Mouse (Mus musculus): ENCODE measurements around the gene Hspb1. TPM values are rescaled to one million over a fixed set of nuclear protein-coding genes. Genes with fewer than 3 reads are reported as not detected.

The Hspb1 gene
- polyA plus RNA-seq, 1 experiment = 638 TPM

DNA sequence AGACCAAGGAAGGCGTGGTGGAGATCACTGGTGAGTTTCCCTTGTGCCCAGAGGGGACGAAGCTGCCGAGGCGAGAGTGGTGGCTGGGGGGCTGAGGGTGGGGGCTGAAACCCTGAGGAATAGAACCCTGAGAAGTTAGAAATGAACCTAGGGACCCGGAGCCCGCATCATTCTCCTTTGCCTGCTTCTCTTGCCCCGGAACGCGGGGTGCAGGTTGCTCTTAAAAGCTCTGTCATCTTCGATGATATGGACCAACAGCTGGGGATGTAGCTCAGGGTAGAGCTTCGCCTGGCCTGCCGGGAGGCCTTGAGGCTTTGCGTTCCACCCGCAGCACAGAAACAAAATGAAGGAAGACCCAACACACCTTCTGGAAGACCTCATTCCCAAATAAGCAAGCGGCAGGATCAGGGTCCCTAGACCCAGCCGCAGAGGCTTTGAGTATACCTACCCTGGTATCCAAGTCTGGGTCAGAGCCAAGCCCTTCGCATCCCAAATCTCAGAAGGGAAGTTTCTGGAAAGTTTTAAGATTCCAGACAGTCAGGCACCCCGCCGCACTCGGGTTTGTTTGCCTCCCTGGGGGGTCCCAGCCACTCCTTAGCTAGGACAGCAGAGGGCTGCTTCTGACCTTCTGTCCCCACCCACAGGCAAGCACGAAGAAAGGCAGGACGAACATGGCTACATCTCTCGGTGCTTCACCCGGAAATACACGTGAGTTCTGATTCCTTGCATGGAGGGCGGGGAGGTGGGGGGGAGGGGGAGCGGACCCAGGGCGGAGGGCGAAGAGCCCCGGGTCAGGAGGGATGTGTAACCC is 891 bp downstream of the Hspb1 start:
- Histone ChIP-seq H3K4me3 (ENCODE audit: insufficient read depth, poor library complexity, severe bottlenecking) (peak overlapping the region; percentile 65), H3ac (ENCODE audit: control insufficient read depth, insufficient read length, low read depth) (peak overlapping the region; percentile 83), H3K36me3 (ENCODE audit: control insufficient read depth, insufficient read depth) (no peaks in the 10 kb centered on the region), H3K27me3 (ENCODE audit: control insufficient read depth, insufficient read depth, insufficient read length) (no peaks in the 10 kb centered on the region), H3K79me3 (ENCODE audit: low read depth) (peaks cover 7% of the 10 kb centered on the region), H3K79me2 (ENCODE audit: control insufficient read depth, insufficient read depth) (peaks cover 11% of the 10 kb centered on the region)
- TF ChIP-seq MYOD1 (IDR thresholded peaks at IDR 0.05; ENCODE audit: control insufficient read depth, insufficient read length, low read depth) = peak; percentile 82
- TF ChIP-seq CEBPB (IDR thresholded peaks at IDR 0.05; ENCODE audit: low read depth) = no peak
- no peak for TF ChIP-seq CTCF (IDR thresholded peaks at IDR 0.05; ENCODE audit: control insufficient read depth, insufficient read depth, insufficient read length)
- no peak for TF ChIP-seq MYOG (IDR thresholded peaks at IDR 0.05; ENCODE audit: control insufficient read depth, extremely low read depth, insufficient read length)
- TF ChIP-seq FOSL1 (IDR thresholded peaks at IDR 0.05; ENCODE audit: insufficient read depth, low read length, poor library complexity, severe bottlenecking) = no peak

DNA sequence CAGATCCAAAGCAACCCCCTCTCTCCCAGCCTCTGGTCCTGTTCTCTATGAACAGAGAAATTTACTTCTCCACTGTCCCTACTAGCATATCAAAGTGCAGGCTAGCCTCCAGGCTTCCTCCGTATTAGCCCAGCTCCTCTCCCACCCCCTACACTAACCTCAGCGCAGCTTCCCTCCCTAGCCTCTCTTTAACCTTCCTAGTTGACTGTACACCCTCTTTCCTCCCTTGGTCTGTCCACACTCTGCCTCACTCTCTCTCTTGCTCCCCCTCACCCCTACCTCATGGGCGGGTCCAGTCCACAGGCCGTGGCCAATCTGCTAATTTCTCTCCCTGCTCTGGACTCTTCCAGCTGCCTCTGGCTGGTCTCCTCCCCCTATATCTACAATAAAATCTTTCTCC is 2.6 kb downstream of the Hspb1 start:
- no peak for TF ChIP-seq FOSL1 (IDR thresholded peaks at IDR 0.05; ENCODE audit: insufficient read depth, low read length, poor library complexity, severe bottlenecking)
- TF ChIP-seq CEBPB (IDR thresholded peaks at IDR 0.05; ENCODE audit: low read depth) = no peak
- no peak for TF ChIP-seq MYOD1 (IDR thresholded peaks at IDR 0.05; ENCODE audit: control insufficient read depth, insufficient read length, low read depth)
- no peak for TF ChIP-seq CTCF (IDR thresholded peaks at IDR 0.05; ENCODE audit: control insufficient read depth, insufficient read depth, insufficient read length)
- no peak for TF ChIP-seq MAX (IDR thresholded peaks at IDR 0.05)
- TF ChIP-seq USF1 (IDR thresholded peaks at IDR 0.05; ENCODE audit: low read depth) = no peak
- TF ChIP-seq MYOG (IDR thresholded peaks at IDR 0.05; ENCODE audit: control insufficient read depth, extremely low read depth, insufficient read length) = no peak
- Histone ChIP-seq H3K79me2 (ENCODE audit: control insufficient read depth, insufficient read depth) (peaks cover 11% of the 10 kb centered on the region), H3K27me3 (ENCODE audit: control insufficient read depth, insufficient read depth, insufficient read length) (no peaks in the 10 kb centered on the region), H3K79me3 (ENCODE audit: low read depth) (peaks cover 7% of the 10 kb centered on the region), H3K36me3 (ENCODE audit: control insufficient read depth, insufficient read depth) (no peaks in the 10 kb centered on the region), H3ac (ENCODE audit: control insufficient read depth, insufficient read length, low read depth) (no peak overlapping the region), H3K4me3 (ENCODE audit: insufficient read depth, poor library complexity, severe bottlenecking) (no peak overlapping the region)

DNA sequence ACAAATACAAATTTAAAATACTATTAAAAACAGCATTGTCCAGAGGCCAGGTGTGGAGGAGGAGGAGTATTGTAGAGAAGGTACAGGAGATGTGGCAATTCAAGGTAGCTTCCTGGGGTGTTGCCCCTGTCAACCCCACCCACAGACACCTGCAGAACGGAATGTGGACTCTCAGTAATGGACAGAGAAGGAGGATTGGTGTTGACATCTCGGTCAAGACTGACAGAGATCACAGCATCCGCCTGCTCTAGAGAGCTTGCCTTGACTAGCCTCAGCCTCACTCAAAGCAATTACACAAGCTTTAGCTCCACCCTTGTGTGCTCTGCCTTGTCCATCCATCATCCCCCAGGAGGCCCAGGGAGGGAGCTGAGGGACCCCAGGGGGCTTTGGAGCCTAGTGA is 3.2 kb downstream of the Hspb1 start:
- Histone ChIP-seq H3K79me3 (ENCODE audit: low read depth) (peaks cover 7% of the 10 kb centered on the region), H3K79me2 (ENCODE audit: control insufficient read depth, insufficient read depth) (peaks cover 11% of the 10 kb centered on the region), H3K36me3 (ENCODE audit: control insufficient read depth, insufficient read depth) (no peaks in the 10 kb centered on the region), H3K4me3 (ENCODE audit: insufficient read depth, poor library complexity, severe bottlenecking) (no peak overlapping the region), H3ac (ENCODE audit: control insufficient read depth, insufficient read length, low read depth) (no peak overlapping the region), H3K27me3 (ENCODE audit: control insufficient read depth, insufficient read depth, insufficient read length) (no peaks in the 10 kb centered on the region)
- no peak for TF ChIP-seq USF1 (IDR thresholded peaks at IDR 0.05; ENCODE audit: low read depth)
- TF ChIP-seq MYOD1 (IDR thresholded peaks at IDR 0.05; ENCODE audit: control insufficient read depth, insufficient read length, low read depth) = no peak

DNA sequence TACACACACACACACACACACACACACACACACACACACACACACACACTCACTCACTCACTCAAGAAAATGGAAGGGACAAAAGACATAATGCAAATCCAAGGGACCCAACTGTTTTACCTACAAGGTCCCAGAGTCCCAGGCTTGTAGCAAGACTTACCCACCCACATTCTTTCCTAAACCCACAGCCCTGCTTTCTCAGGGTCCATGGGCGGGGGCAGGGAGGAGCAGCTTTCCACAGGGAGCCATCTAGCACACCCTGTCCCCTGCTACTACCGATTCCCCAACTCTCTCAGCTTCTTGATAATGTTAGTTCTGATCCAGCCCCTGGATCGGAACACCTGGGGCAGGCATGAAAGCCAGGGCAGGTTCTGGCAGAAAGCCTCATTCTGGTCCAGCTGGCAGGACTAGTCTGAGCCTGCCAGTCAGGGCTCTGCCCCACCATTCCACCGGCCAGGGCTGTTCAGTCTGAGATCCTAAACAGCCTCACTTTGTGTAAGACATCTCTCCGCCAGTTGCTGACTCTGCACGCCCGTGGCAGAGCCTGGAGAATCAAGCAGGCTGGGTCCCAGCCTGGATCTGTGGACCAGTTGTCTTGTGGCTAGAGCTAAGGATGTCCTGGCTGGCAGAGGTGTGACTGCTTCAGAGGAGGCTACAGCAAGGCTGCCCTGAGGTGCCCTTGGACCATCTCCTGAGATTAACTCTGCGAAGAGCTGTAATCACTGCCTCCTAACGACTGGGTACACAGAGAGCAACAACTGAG is 5.1 kb downstream of the Hspb1 start:
- Histone ChIP-seq H3K79me2 (ENCODE audit: control insufficient read depth, insufficient read depth) (peaks cover 11% of the 10 kb centered on the region), H3ac (ENCODE audit: control insufficient read depth, insufficient read length, low read depth) (no peak overlapping the region), H3K79me3 (ENCODE audit: low read depth) (peaks cover 7% of the 10 kb centered on the region), H3K36me3 (ENCODE audit: control insufficient read depth, insufficient read depth) (no peaks in the 10 kb centered on the region), H3K4me3 (ENCODE audit: insufficient read depth, poor library complexity, severe bottlenecking) (no peak overlapping the region), H3K27me3 (ENCODE audit: control insufficient read depth, insufficient read depth, insufficient read length) (no peaks in the 10 kb centered on the region)
- TF ChIP-seq CEBPB (IDR thresholded peaks at IDR 0.05; ENCODE audit: low read depth) (no peak), CTCF (IDR thresholded peaks at IDR 0.05; ENCODE audit: control insufficient read depth, insufficient read depth, insufficient read length) (no peak), MAX (IDR thresholded peaks at IDR 0.05) (no peak), MYOD1 (IDR thresholded peaks at IDR 0.05; ENCODE audit: control insufficient read depth, insufficient read length, low read depth) (no peak), FOSL1 (IDR thresholded peaks at IDR 0.05; ENCODE audit: insufficient read depth, low read length, poor library complexity, severe bottlenecking) (no peak), USF1 (IDR thresholded peaks at IDR 0.05; ENCODE audit: low read depth) (no peak), MYOG (IDR thresholded peaks at IDR 0.05; ENCODE audit: control insufficient read depth, extremely low read depth, insufficient read length) (no peak)

DNA sequence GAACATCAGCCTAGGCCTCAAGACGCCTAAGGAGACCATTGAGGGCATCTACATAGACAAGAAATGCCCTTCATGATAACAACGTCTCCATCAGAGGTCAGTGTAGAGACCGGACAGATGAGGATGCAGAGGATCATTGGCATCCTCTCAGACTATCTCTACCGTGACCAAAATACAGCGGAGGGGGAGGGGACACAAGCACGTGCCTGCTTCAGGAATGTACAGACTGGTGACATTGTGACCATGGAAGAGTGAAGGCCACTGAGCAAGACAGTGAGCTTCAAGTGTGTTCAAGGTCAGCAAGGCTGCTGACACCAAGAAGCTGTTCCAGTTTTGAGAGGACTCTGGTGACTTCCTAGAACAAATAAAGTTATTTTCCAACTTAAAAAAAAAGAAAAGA is 7.2 kb downstream of the Hspb1 start:
- Histone ChIP-seq H3K4me3 (ENCODE audit: insufficient read depth, poor library complexity, severe bottlenecking) (no peak overlapping the region), H3K79me2 (ENCODE audit: control insufficient read depth, insufficient read depth) (no peaks in the 10 kb centered on the region), H3ac (ENCODE audit: control insufficient read depth, insufficient read length, low read depth) (no peak overlapping the region), H3K36me3 (ENCODE audit: control insufficient read depth, insufficient read depth) (no peaks in the 10 kb centered on the region), H3K27me3 (ENCODE audit: control insufficient read depth, insufficient read depth, insufficient read length) (no peaks in the 10 kb centered on the region), H3K79me3 (ENCODE audit: low read depth) (no peaks in the 10 kb centered on the region)
- TF ChIP-seq FOSL1 (IDR thresholded peaks at IDR 0.05; ENCODE audit: insufficient read depth, low read length, poor library complexity, severe bottlenecking) = no peak
- TF ChIP-seq CEBPB (IDR thresholded peaks at IDR 0.05; ENCODE audit: low read depth) = no peak

DNA sequence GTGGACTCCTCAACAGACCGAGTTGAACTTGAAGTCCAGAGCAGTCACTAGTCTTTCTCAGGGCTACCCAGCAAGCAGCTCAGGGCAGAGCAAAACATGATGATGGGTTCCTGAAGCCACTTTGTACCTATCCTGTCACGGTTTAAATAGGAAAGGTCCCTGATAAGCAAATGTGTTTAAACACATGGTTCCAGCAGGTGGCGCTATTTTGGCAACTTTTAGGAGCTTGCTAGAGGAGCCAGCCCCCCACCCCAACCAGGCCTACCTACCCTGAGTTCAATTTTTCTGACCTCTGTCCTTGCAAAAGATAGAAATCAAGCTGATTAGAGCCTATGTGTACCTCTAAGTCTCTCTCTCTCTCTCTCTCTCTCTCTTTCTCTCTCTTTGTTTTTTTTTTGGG is 10.3 kb downstream of the Hspb1 start:
- H3K27me3 ChIP-seq (ENCODE audit: control insufficient read depth, insufficient read depth, insufficient read length) = no peaks in the 10 kb centered on the region
- TF ChIP-seq MYOD1 (IDR thresholded peaks at IDR 0.05; ENCODE audit: control insufficient read depth, insufficient read length, low read depth) = no peak
- TF ChIP-seq USF1 (IDR thresholded peaks at IDR 0.05; ENCODE audit: low read depth) = no peak
- peak; percentile 44 for TF ChIP-seq CTCF (IDR thresholded peaks at IDR 0.05; ENCODE audit: control insufficient read depth, insufficient read depth, insufficient read length)
- TF ChIP-seq FOSL1 (IDR thresholded peaks at IDR 0.05; ENCODE audit: insufficient read depth, low read length, poor library complexity, severe bottlenecking) = no peak
- TF ChIP-seq MYOG (IDR thresholded peaks at IDR 0.05; ENCODE audit: control insufficient read depth, extremely low read depth, insufficient read length) = no peak
- no peak for TF ChIP-seq MAX (IDR thresholded peaks at IDR 0.05)
- TF ChIP-seq CEBPB (IDR thresholded peaks at IDR 0.05; ENCODE audit: low read depth) = no peak
- no peaks in the 10 kb centered on the region for H3K79me3 ChIP-seq (ENCODE audit: low read depth)
- H3K79me2 ChIP-seq (ENCODE audit: control insufficient read depth, insufficient read depth) = no peaks in the 10 kb centered on the region
- no peaks in the 10 kb centered on the region for H3K36me3 ChIP-seq (ENCODE audit: control insufficient read depth, insufficient read depth)
- H3K4me3 ChIP-seq (ENCODE audit: insufficient read depth, poor library complexity, severe bottlenecking) = no peak overlapping the region
- H3ac ChIP-seq (ENCODE audit: control insufficient read depth, insufficient read length, low read depth) = no peak overlapping the region
